Mouse (Mus musculus) frontal cortex, postnatal 10 days (tissue): ENCODE measurements at regions not wholly inside any gene's neighbourhood (a gene's known extent, or its start where the extent isn't known, plus 50 kb on each side); places are given as distances from the start of the nearest gene placed in this dataset.

Experiments
- DNase-seq, 2 experiments: peaks; one replicate each; pipeline ENCODE4 v3.0.0; 2022; ENCODE audit warnings: low spot score in 2 of 2, mixed read lengths in 1 of 2

GRCm38 (mm10) chr15:24990082-24990786 lies 423.3 kb downstream of the Basp1 start:
- no peak for DNase-seq

GRCm38 (mm10) chr15:24980841-24981240 lies 432.7 kb downstream of the Basp1 start:
- DNase-seq: no peak

- no peak for DNase-seq
Measured at GRCm38 (mm10) chr15:24972020-24972419, 441.5 kb downstream of the Basp1 start.

GRCm38 (mm10) chr15:24969391-24969812 lies 444.2 kb downstream of the Basp1 start:
- DNase-seq: no peak

- no peak for DNase-seq
Measured at GRCm38 (mm10) chr15:24968636-24969317, 444.8 kb downstream of the Basp1 start.

- DNase-seq: no peak
Measured at GRCm38 (mm10) chr15:24929742-24930141, 483.8 kb downstream of the Basp1 start.

GRCm38 (mm10) chr15:24911866-24912265 lies 501.7 kb downstream of the Basp1 start:
- no peak for DNase-seq

GRCm38 (mm10) chr15:24911466-24911865 lies 502.1 kb downstream of the Basp1 start:
- no peak for DNase-seq

GRCm38 (mm10) chr15:24906957-24907356 lies 506.6 kb downstream of the Basp1 start:
- peak in 1 of 2 experiments; percentile 7 for DNase-seq

GRCm38 (mm10) chr15:24878846-24879245 lies 534.7 kb downstream of the Basp1 start:
- no peak for DNase-seq

- DNase-seq: no peak
Measured at GRCm38 (mm10) chr15:24877711-24878598, 535.6 kb downstream of the Basp1 start.

GRCm38 (mm10) chr15:24876157-24876731 lies 537.3 kb downstream of the Basp1 start:
- no peak for DNase-seq

GRCm38 (mm10) chr15:24840271-24840670 lies 573.3 kb downstream of the Basp1 start:
- DNase-seq: no peak

- DNase-seq: no peak
Measured at GRCm38 (mm10) chr15:24838390-24838789, 575.2 kb downstream of the Basp1 start.

GRCm38 (mm10) chr15:24827881-24828280 lies 585.7 kb downstream of the Basp1 start:
- no peak for DNase-seq

- no peak for DNase-seq
Measured at GRCm38 (mm10) chr15:24827259-24827658, 586.3 kb downstream of the Basp1 start.

GRCm38 (mm10) chr15:24796836-24797235 lies 616.7 kb downstream of the Basp1 start:
- no peak for DNase-seq

GRCm38 (mm10) chr15:24793381-24793780 lies 620.2 kb downstream of the Basp1 start:
- no peak for DNase-seq

GRCm38 (mm10) chr15:24786336-24786735 lies 627.2 kb downstream of the Basp1 start:
- DNase-seq: no peak

- no peak for DNase-seq
Measured at GRCm38 (mm10) chr15:24778234-24778633, 635.3 kb downstream of the Basp1 start.

GRCm38 (mm10) chr15:24751480-24752157 lies 661.9 kb downstream of the Basp1 start:
- no peak for DNase-seq
